Mouse (Mus musculus) large intestine, adult 2 months (tissue): ENCODE data around the gene Acox2. TPM values are rescaled to one million over a fixed set of nuclear protein-coding genes. Genes with fewer than 3 reads are reported as not detected.

Experiments
- DNase-seq: peaks from one replicate; pipeline ENCODE4 v3.0.0-alpha.2; 2012; ENCODE audit warnings: low read depth, low spot score
- WGBS: fragments of 180-500 bp; shearing (Covaris S2); methylation state at CpG from one replicate; pipeline ENCODE4 v1.1.7; 2018; 5-methylcytosine and 5-hydroxymethylcytosine counted together
- polyA plus RNA-seq: library from polyadenylated mRNA; depleted of rRNA; stranded (reverse); fragments of >200 nt; gene quantifications from 2 replicates; pipeline ENCODE4 v1.2.3, GENCODE M21; 2012

Gene Acox2
- polyA plus RNA-seq, 1 experiment = 10.6 TPM

DNA sequence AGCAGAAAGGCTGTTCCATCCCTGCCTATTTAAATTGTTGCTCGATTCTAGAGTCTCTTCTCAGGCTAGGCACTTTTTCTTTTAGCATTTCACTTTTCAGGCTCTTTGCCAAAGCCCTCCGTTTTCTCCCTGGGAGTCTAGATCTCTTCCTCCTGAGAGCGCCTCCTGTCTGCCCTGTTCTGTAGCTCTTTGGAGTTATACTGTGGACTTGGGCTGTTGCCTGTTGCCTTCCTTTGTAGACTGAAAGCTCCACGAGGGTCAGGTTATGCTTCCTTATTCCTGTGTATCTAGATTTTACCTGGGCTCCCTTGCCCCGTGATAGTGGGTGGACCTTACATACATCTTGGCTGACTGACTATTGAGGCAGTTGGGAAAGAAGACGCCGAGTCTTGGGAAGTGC is 40.9 kb downstream of the Acox2 start:
- 75% methylated on average over 7 of the region's 7 CpGs for WGBS
- no peak for DNase-seq

DNA sequence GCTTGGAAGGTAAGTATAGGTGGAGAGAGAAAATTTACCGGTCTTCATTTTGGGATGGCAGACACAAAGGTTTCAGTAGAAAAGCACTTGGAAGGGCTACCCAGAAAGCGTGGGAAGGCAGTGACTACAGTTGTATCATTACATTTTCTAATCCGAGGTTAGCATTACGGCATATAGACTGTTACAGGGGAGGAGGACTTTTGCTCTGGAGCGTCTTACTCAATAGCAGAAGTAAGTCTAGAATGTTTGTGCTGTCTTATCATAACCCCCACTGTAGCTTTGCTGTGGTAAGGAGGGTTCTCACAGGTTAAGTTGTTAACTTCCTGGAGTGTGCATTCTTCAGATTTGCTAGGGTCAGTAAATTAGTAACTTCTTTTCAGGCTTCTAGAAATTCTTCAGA is 43.1 kb downstream of the Acox2 start:
- no peak for DNase-seq
- 35% methylated on average over 5 of the region's 5 CpGs for WGBS

DNA sequence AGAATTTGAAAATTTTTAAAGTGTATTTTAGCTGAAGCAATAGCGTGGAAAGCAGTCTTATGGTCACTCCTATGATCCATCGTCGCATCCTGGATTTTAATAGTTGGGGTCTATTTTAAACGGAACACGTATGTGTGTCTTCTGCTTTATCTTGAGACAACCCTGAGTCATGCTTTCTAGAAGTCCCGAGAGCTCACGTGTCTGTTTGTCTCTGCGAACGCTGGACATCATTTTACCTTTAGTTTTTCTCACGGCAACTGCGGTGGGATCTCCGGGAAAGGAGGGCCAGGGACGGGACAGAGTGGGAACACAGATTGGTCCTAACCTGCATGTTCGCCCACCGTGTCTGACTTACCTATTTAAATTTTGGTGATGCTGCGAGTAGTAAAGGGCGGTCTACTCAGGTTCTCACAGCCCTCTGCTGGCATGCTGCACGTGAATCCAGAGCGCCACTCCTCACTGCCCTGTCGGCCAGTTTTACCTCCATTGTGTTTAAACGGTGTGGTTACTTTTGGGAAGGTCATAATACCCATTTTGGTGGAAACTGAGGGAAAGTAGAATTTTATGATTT is 43.9 kb downstream of the Acox2 start:
- 27% methylated on average over 21 of the region's 21 CpGs for WGBS
- peak; percentile 6 for DNase-seq

DNA sequence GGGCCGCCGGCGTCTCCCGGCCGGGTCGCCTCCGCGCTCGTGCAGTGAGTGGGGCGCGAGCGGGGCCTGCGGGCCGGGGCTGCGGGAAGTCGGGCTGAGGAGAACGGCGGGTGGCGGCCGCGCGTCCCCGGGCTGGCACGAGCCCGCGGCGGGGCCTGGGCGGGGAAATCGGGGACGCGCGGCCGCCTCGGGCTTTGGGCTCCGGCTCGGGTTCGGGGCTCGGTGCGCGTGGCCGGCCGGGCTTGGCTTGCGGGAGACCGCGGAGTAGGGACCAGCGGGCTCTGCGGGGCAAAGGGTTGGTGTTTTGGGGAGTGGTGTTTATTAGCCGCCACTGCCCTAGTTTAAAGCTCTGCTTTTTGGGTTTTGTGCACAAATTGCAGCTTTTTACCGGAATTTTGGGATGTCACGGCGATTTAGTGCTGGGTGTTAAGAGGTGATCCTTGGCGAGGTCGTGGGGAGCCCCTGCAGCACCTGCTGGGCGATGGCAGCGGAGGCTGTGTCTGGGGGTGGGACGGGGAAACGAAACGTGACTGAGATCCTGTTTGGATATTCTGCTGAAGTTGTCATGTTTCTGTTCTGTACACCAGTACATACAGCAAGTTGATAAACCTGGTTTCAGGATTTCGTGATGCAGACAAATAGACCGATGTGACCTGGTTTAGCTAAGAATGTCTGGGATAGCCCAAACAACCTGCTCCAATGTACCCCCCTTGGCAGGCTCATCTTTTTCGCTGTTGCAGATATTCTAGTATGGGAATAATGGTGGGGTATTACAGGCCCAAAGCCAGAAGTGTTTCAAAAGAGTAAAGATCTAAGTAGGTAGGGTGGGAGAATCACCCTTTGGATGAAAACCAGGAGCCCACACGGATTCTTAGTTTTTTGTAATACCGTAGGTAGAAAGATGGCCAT is 44.6 kb downstream of the Acox2 start:
- 3% methylated on average over 63 of the region's 63 CpGs for WGBS
- DNase-seq = peak; percentile 11

DNA sequence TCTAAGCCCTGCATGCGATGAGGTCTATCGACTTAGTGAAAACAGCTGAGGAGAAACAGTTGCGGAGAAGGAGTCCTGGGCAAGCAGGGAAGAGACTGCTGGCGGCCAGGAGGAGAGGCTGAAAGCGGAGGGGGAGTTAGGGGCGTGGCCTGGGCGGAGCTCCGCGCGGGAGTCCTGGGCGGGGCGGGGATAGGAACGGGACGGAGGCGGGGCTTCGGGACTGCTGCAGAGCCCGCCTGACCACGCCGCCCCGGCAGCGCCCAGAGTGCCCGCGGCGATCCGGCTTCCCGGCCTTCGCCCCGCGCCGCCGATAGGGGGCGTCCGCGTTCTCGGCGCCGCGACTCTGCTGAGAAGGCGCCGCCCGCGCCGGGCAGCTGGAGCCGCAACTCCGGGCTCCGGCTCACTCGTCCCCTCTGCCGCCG is 45.3 kb downstream of the Acox2 start, which contains the start of gene Kctd6:
TSS of gene Kctd6 (plus strand) at position 338 of the 422 bp plus-strand sequence.
- DNase-seq = peak; percentile 70
- WGBS = under 1% methylated on average over 38 of the region's 49 CpGs

DNA sequence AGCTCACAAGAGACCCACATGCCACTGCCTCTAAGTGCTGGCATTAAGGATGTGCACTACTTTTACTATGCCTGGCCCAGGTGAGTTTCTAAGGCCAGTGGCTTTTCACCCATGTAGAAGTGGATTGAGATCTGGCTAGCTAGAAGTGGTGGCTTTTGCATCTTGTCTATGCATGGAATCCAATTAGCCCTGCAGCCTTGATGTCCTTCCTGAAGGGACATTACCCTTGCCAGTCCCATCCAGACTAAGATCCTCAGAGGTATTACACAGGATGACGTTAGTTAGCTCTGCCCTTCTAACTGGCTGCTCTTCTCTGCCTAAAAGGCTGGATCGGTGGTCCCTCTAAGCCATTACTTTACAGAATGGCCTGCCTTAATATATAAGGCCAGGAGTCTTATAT is 46.2 kb downstream of the Acox2 start:
- DNase-seq = no peak
- 83% methylated on average over 2 of the region's 2 CpGs for WGBS

DNA sequence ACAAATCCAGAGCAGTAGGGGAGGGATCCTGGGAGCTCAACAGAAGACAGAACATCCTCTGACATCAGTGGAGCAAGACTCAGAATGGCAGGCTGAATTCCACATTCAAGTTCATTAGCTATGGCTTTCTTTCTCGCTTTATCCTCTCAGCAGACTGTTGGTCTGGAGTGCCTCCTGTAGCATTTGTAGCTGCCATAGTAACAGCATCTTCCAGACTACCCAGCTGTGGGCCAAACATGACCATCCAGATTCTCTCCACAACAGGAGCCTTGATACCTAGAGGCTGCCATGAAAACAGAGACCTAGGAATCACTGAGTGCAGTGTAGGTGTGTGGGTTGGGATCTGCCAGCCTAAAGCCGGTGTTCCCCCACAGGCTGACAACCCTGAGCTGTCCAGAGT is 49.3 kb downstream of the Acox2 start:
- 99% methylated on average over 2 of the region's 2 CpGs for WGBS

DNA sequence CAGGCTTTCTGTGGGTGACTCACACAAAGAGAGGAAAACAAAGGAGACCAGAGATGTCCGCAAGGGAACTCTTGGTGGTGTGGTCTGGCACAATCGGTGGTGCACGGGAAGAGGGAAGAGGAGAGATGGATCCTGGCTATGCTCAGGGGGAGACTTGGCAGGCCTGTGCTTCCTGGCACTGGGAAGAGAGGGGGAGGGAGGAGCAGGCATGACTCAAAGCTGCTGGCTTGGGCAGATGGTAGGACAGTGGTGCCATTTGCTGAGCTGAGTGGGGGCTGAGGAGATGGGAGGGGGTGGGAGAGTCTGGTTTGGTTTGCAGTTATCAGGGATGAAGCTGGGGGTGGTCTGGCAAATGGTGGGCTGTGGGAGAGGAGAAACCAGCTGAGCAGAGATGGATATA is 50.3 kb downstream of the Acox2 start:
- 77% methylated on average over 3 of the region's 3 CpGs for WGBS
- no peak for DNase-seq

More for the DNA sequence above, 49.3 kb downstream of the Acox2 start:
- no peak for DNase-seq

DNA sequence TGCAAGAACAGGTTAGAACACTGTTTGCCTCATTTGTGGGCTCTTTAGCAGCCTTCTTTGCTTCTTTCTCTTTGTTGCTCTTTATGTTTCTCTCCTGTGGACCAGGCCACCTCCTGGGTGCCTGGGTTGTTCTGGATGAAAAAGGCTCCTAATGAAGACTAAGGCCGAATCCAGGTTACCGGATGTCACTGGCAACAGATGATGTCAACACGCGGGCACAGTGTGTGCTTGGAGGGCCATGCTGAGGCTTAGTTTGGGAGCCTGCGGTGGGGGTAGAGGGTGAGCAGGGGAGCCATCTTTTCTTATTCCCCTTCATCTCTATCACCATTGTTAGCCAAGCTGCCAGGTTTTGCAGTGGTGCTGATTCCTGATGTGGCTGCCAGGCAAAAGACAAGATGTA is 51.6 kb downstream of the Acox2 start:
- 92% methylated on average over 5 of the region's 5 CpGs for WGBS

DNA sequence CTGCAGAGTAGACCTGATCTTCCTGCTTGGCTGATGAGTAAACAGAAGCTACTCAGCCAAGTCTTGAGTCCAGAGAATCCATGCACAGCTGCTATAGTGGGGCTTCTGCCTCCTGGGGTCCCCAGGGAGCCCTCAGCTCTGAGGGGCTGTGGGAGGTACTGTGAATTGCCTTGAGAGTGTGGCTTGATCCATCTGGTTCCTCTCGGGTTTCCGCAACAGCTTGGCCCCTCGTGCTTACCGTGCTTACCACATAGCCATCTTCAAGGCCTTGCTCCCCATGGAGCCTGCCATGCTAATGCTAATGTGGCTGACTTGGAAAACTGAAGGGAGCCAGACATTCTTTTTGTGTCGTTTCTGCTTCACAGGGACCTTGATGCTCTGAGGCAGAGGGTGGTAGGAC is 52.0 kb downstream of the Acox2 start:
- WGBS = 66% methylated on average over 5 of the region's 5 CpGs
- no peak for DNase-seq

More for the DNA sequence above, 51.6 kb downstream of the Acox2 start:
- no peak for DNase-seq

DNA sequence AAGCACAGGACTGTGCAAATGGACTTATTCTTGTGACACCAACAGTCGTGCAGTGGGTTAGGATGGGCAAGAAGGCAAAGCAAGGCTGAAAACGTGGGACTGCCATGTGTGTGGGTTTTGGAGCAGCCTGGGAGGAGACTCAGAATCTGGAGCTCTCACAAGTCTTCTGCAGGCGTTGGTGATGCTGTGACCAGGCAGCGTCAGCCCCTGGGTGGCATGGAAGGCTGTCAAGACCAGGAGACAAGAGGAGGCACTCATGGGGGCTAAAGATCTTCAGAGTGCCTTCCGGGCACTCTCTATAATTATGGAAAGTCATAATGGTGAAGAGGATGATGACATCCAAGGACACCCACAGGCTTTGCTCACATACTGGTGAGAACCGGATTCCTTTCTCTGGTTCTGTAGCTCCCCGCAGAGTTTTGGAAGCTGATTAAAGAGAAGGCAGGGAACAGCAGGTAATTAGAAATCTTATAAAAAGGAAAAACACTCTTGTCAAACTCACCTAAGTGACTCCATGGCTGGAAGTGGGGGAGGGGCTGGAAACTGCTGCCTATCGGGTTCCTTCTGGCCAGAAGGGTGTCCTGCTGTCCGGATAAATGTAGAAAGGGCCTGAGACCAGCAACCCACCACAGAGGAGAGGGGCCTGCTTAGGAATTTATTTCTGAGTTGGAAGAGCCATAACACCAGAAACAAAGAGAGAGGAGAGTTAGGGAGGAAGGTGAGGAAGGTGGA is 52.8 kb downstream of the Acox2 start:
- 69% methylated on average over 9 of the region's 9 CpGs for WGBS
- DNase-seq = no peak

DNA sequence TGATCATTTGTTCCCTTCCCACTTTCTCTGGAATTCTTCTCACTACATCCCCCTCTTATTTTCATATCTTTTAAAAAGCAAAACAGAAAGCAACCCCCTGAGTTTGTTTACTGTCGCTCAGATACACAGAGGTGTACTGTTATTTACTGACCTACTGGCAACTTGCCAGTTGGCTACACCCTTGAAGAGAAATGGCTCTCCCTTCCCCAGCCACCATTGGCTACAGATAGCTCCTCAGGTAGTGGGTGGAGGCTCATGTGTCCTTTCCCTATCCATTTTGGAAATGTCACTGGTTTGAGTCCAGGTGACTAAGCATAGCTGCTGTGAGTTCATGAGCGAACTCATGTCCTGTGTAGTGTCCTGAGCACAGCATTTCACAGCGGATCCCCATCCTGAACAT is 57.4 kb downstream of the Acox2 start:
- 56% methylated on average over 3 of the region's 3 CpGs for WGBS
- no peak for DNase-seq

DNA sequence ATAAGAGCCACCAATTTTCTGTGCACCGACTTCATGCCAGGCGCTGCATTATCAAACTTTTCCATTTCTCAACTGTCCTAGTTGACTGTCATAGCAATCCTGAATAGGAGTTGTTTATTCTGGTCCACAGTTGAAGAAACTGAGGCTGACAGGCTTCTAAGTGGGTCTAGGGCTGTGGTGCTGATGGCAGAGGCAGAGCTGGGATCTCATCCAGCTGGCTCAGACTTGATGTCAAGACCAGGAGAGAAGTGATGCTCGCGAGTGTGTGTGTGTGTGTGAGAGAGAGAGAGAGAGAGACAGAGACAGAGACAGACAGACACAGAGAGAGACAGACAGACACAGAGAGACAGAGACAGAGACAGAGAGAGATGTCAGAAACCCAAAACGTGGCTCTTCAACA is 58.4 kb downstream of the Acox2 start:
- WGBS = 70% methylated on average over 5 of the region's 5 CpGs
- DNase-seq = no peak

DNA sequence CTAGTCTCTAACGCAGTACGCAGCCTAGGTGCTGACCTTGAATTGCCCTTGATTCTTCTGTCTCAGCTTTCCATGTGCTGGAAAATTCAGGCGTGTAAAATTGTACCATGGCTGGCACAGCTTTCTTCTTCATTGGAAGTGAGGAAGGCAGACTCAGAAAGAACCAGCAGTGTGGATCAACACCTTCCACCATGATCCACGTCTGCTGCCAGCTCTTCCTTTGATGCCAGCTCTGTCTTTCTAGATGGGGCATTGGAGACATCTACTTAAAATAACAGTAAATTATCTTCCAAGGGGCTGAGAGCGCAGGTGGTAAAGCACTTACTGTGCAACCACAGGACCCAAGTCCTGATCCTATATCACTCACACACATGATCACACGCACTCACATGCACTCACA is 66.4 kb downstream of the Acox2 start:
- 92% methylated on average over 6 of the region's 6 CpGs for WGBS
- DNase-seq = no peak

DNA sequence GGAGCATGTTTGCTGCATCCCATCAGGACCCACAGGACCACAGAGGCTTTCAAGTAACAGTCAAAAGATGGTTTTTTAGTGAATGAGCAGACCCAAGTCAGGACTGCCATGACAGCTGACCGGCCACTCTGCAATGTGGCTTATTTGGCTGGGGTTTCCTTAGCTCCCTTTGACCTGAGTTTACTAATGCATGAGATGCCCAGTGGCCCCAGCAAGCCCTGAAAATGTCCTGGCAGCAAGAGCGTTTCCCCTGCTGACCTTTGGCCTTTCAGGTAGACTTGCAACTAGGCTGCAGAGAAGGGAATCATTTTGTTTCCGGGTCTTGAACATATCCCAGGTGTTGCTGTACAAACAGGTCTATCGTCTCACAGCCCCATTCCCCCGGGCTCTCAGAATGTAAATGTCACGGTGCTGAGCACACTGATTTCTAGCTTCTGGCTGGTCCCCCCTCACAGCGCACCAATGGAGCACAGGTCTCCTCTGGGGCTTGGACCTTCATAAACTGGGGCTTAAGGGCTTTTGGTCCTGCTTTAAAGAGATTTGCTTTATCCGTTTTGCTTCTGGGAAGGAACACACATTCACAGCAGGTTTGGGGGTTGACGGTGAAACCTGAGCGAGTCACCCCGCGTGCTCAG is 67.7 kb downstream of the Acox2 start:
- 58% methylated on average over 12 of the region's 12 CpGs for WGBS
- DNase-seq = no peak

DNA sequence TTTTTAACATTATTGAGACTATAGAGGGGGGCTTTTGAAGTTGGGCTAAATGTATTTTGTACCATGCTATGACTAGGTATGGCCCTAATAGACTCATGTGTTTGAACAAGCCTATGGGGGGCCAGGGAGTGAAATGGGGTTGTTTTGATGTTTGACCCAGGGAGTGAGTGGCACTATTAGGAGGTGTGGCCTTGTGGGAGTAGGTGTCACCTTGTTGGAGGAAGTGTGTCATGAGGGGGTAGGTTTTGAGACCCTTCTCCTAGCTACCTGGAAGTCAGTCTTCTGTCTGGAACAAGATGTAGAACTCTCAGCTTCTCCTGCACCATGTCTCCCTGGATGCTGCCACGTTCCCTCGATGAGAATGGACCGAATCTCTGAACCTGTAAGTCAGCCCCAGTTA is 68.6 kb downstream of the Acox2 start:
- 95% methylated on average over 3 of the region's 3 CpGs for WGBS
- DNase-seq = no peak

DNA sequence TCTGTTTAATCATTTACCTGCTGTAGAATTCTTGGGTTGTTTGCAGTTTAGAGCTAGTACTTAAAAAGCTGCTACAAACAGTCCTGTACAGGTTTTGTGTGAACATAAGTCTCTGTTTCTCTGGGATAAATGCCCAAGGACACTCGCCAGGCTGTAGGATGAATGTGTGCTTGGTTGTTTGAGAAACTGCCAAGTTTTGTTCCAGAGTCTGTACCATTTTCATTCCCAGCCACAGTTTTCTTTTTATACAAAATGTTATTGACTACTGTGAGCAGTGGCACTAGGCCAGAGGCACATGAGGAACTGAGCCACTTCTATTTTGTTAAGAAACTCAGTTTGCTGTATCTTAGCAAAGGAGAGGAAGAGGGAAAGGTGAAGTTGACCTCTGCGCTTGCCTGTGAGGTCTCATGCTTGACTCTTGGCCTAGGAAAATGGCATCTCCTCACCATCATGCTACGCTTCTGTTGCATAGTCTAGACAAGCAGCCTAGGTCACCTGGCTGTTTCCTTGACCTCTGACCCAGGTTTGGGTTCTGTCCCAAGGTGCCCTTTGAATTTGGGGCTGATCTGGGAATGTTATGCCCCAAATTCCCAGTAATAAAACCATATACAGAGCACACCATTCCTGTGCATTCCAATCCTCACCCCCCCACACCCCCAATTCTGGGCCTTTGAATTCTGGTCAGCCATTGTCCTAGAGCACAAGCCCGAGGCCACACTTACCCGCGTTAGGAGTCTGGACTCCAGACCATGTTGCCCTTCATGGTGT is 72.7 kb downstream of the Acox2 start:
- 68% methylated on average over 6 of the region's 6 CpGs for whole genome bisulfite sequencing
- no peak for DNase-seq

DNA sequence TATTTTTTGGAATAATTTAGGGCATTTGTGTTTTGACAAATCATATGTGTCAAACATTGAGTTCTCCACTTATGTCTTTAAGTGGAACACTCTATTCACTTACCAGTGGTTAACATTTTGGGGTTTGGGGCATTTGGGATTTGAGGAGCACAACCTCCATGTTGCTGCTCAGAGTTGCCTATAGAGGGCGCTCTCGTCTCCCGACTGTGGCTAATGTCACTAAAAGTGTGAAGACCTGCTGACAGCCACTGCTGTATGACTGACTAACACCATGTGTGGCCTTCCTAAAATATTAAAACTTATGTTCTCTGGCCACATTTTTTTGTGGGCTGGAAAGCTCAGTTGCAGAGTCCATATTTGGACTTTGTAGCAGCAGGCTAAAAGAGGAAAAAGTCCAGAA is 75.8 kb downstream of the Acox2 start:
- no peak for DNase-seq
- WGBS = 68% methylated on average over 3 of the region's 3 CpGs

DNA sequence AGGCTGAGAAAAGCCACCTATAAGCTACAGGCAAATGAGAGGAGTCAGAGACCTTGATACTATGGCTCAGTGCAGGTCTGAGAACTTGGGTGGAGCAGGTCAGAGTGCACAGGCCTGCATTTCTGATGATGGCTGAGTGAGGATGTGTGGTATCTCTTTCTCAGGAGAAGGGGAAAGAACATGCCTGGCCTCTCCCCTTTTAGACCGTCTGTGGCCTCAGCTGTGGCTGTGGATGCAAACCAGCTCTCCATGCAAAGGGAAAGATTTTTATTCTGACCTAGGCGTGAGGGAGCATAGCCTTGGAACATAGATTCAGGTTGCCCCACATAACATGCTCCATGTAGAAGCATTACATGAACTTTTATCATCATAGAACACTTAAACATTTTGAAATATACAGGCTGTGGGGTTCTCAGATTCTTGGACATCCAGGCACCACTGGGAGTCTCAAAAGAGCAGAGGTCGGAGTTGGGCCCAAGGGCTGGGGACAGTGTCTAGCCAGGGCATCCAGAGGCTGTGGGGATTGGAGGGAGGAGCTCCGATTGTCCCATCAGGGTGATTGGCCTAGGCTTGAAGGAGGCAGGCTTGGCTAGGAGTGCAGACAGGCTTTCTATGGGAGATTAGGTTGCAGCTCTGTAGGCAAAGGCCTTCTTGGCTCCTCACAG is 78.7 kb downstream of the Acox2 start:
- no peak for DNase-seq
- 79% methylated on average over 4 of the region's 4 CpGs for WGBS
